Mouse (Mus musculus) heart, embryonic 15.5 days (tissue): ENCODE measurements around the gene Hhat. TPM values are rescaled to one million over a fixed set of nuclear protein-coding genes. Genes with fewer than 3 reads are reported as not detected.

Source experiments
- ATAC-seq: fragments of 200-750 bp; cut with Nextera tagmentation; replicated peaks from 2 replicates; pipeline ENCODE4 v1.8.0; 2017; ENCODE audit warnings: low read depth, moderate TSS enrichment; ENCODE audit not compliant: insufficient number of reproducible peaks, insufficient read depth, low FRiP score
- H3K27ac ChIP-seq: fragments of 300-500 bp; sonication (generic); 2 replicates; pipeline ENCODE4 v1.5.1; 2015; ENCODE audit warnings: mild to moderate bottlenecking, inconsistent platforms
- H3K27me3 ChIP-seq: fragments of 300-500 bp; sonication (generic); 2 replicates; pipeline ENCODE4 v1.6.1; 2015; ENCODE audit warnings: inconsistent platforms
- H3K36me3 ChIP-seq: fragments of 300-500 bp; sonication (generic); 2 replicates; pipeline ENCODE4 v1.6.1; 2015; ENCODE audit warnings: mild to moderate bottlenecking, inconsistent platforms
- H3K4me1 ChIP-seq: fragments of 300-500 bp; sonication (generic); replicated peaks from 2 replicates; pipeline ENCODE4 v1.6.1; 2015; ENCODE audit warnings: inconsistent platforms
- H3K4me2 ChIP-seq: fragments of 300-500 bp; sonication (generic); 2 replicates; pipeline ENCODE4 v1.6.1; 2015; ENCODE audit warnings: inconsistent platforms, mild to moderate bottlenecking, moderate library complexity
- H3K4me3 ChIP-seq: fragments of 300-500 bp; sonication (generic); 2 replicates; pipeline ENCODE4 v1.5.1; 2015; ENCODE audit warnings: mild to moderate bottlenecking, inconsistent platforms
- H3K9ac ChIP-seq: fragments of 300-500 bp; sonication (generic); 2 replicates; pipeline ENCODE4 v1.6.1; 2015; ENCODE audit warnings: mild to moderate bottlenecking, inconsistent platforms
- H3K9me3 ChIP-seq: fragments of 300-500 bp; sonication (generic); replicated peaks from 2 replicates; pipeline ENCODE4 v1.6.1; 2016; ENCODE audit warnings: inconsistent platforms
- WGBS: fragments of 180-500 bp; shearing (Covaris S2); methylation state at CpG from one replicate; pipeline ENCODE4 v1.1.7; 2015; ENCODE audit warnings: mixed read lengths; 5-methylcytosine and 5-hydroxymethylcytosine counted together
- polyA plus RNA-seq: library from polyadenylated mRNA; unstranded; fragments of >200 nt; fragmentation: Nextera tagmentation; extraction: Ambion mirVana; gene quantifications from 2 replicates; pipeline ENCODE4 v1.2.1, GENCODE M21; 2015

The Hhat gene
- polyA plus RNA-seq, 1 experiment from 2014 or later = 5.5 TPM

GRCm38 (mm10) chr1:192448512-192448911 lies 322.5 kb downstream of the Hhat start:
- ATAC-seq = no peak
- Histone ChIP-seq H3K4me2 (no peak overlapping the region), H3K4me1 (peaks cover 17% of the 10 kb centered on the region), H3K9me3 (no peaks in the 10 kb centered on the region), H3K27me3 (0 out of 2 replicates have a peak, but pooled peaks cover 4% of the 10 kb centered on the region), H3K27ac (no peak overlapping the region), H3K4me3 (no peak overlapping the region), H3K36me3 (no peaks in the 10 kb centered on the region), H3K9ac (no peak overlapping the region)
- WGBS = 74% methylated on average over 1 of the region's 1 CpGs

- 58% methylated on average over 2 of the region's 2 CpGs for WGBS
- Histone ChIP-seq H3K9ac (no peak overlapping the region), H3K27ac (no peak overlapping the region), H3K36me3 (no peaks in the 10 kb centered on the region), H3K4me3 (no peak overlapping the region), H3K4me2 (no peak overlapping the region), H3K4me1 (peaks cover 17% of the 10 kb centered on the region), H3K27me3 (0 out of 2 replicates have a peak, but pooled peaks cover 4% of the 10 kb centered on the region), H3K9me3 (no peaks in the 10 kb centered on the region)
- no peak for ATAC-seq
These were observed 323.4 kb downstream of the Hhat start for GRCm38 (mm10) chr1:192447666-192448065.

Other genes starting within 250 kb of the Hhat start
- 12.3 and 15.1 TPM in 2 replicates for gene Sertad4, start 84.5 kb upstream of the Hhat start, polyA plus RNA-seq